Mouse (Mus musculus) heart, embryonic 15.5 days (tissue): ENCODE measurements around the gene Supv3l1. TPM values are rescaled to one million over a fixed set of nuclear protein-coding genes. Genes with fewer than 3 reads are reported as not detected.
A peak's percentile ranks its signal among the peaks of the same experiment; 100 is the strongest.
"Not testable (repeated sequence)": the region's sequence is repeated elsewhere in the genome, so short reads cannot be mapped to it uniquely, and the experiment has no call there.

ENCODE experiments used
- ATAC-seq: fragments of 200-750 bp; cut with Nextera tagmentation; replicated peaks from 2 replicates; pipeline ENCODE4 v1.8.0; 2017; ENCODE audit warnings: low read depth, moderate TSS enrichment; ENCODE audit not compliant: insufficient number of reproducible peaks, insufficient read depth, low FRiP score
- H3K27ac ChIP-seq: fragments of 300-500 bp; sonication (generic); 2 replicates; pipeline ENCODE4 v1.5.1; 2015; ENCODE audit warnings: mild to moderate bottlenecking, inconsistent platforms
- H3K27me3 ChIP-seq: fragments of 300-500 bp; sonication (generic); 2 replicates; pipeline ENCODE4 v1.6.1; 2015; ENCODE audit warnings: inconsistent platforms
- H3K36me3 ChIP-seq: fragments of 300-500 bp; sonication (generic); 2 replicates; pipeline ENCODE4 v1.6.1; 2015; ENCODE audit warnings: mild to moderate bottlenecking, inconsistent platforms
- H3K4me1 ChIP-seq: fragments of 300-500 bp; sonication (generic); replicated peaks from 2 replicates; pipeline ENCODE4 v1.6.1; 2015; ENCODE audit warnings: inconsistent platforms
- H3K4me2 ChIP-seq: fragments of 300-500 bp; sonication (generic); 2 replicates; pipeline ENCODE4 v1.6.1; 2015; ENCODE audit warnings: inconsistent platforms, mild to moderate bottlenecking, moderate library complexity
- H3K4me3 ChIP-seq: fragments of 300-500 bp; sonication (generic); 2 replicates; pipeline ENCODE4 v1.5.1; 2015; ENCODE audit warnings: mild to moderate bottlenecking, inconsistent platforms
- H3K9ac ChIP-seq: fragments of 300-500 bp; sonication (generic); 2 replicates; pipeline ENCODE4 v1.6.1; 2015; ENCODE audit warnings: mild to moderate bottlenecking, inconsistent platforms
- H3K9me3 ChIP-seq: fragments of 300-500 bp; sonication (generic); replicated peaks from 2 replicates; pipeline ENCODE4 v1.6.1; 2016; ENCODE audit warnings: inconsistent platforms
- WGBS: fragments of 180-500 bp; shearing (Covaris S2); methylation state at CpG from one replicate; pipeline ENCODE4 v1.1.7; 2015; ENCODE audit warnings: mixed read lengths; 5-methylcytosine and 5-hydroxymethylcytosine counted together
- polyA plus RNA-seq: library from polyadenylated mRNA; unstranded; fragments of >200 nt; fragmentation: Nextera tagmentation; extraction: Ambion mirVana; gene quantifications from 2 replicates; pipeline ENCODE4 v1.2.1, GENCODE M21; 2015

Gene Supv3l1
- polyA plus RNA-seq, 1 experiment from 2014 or later = 23.7 TPM

GRCm38 (mm10) chr10:62461321-62461720 is 11.8 kb upstream of the Supv3l1 start:
- Histone ChIP-seq H3K36me3 (peaks cover 47% of the 10 kb centered on the region), H3K4me3 (no peak overlapping the region), H3K27me3 (no peaks in the 10 kb centered on the region), H3K9me3 (no peaks in the 10 kb centered on the region), H3K9ac (no peak overlapping the region), H3K4me1 (no peaks in the 10 kb centered on the region), H3K27ac (no peak overlapping the region), H3K4me2 (no peak overlapping the region)
- ATAC-seq = no peak

DNA sequence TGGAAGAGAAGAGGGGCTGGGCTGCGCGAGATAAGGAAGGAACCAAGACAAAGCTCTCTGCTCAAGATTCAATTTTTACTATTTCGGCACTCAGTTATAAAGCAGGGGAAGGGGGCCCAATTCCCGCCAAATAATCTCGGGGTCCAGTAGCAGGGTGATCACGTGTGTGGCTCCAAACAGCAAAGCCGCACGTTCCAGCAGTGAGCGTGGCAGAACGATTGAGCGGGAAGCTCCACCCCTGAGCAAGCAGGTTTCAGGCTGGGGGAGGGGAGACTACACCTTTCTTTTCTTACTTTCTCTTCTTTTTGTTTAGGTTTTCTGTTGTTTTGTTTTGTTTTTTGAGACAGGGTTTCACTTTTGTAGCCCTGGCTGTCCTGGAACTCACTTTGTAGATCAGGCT is 2.5 kb upstream of the Supv3l1 start:
- not testable (repeated sequence) for H3K27me3 ChIP-seq, H3K9ac ChIP-seq, ATAC-seq, H3K27ac ChIP-seq, H3K4me3 ChIP-seq, H3K9me3 ChIP-seq, H3K4me2 ChIP-seq
- peaks cover 12% of the 10 kb centered on the region for H3K4me1 ChIP-seq
- 64% methylated on average over 11 of the region's 11 CpGs for WGBS
- peaks cover 21% of the 10 kb centered on the region for H3K36me3 ChIP-seq

DNA sequence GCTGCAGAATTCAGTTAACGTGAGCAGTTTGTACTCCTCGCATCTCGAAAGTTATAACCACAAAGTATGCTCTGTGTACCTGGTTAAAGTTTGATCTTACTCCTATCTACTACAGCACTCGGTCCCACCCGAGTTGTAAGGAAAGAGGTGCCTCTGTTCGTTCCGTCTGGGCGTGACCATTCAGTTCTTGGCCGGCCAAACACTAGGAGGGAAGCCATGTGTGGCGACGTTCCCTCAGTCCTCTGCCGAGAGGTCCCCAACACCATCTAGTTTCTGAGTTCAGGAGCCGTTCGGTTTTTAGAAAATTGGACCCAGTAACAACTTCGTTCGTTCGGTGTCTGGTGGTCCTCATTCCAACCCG is 722 bp upstream of the Supv3l1 start:
- Histone ChIP-seq H3K4me2 (peak overlapping the region; percentile 63), H3K9ac (peak overlapping the region; percentile 99; the same call in 1 of the 2 replicates), H3K27ac (peak overlapping the region; percentile 86), H3K9me3 (no peaks in the 10 kb centered on the region), H3K36me3 (peaks cover 22% of the 10 kb centered on the region), H3K4me1 (peaks cover 12% of the 10 kb centered on the region), H3K27me3 (no peaks in the 10 kb centered on the region), H3K4me3 (peak overlapping the region; percentile 92)
- no peak for ATAC-seq
- WGBS = 33% methylated on average over 18 of the region's 18 CpGs

GRCm38 (mm10) chr10:62430427-62430826 is 19.1 kb downstream of the Supv3l1 start:
- H3K4me1 ChIP-seq = peaks cover 2% of the 10 kb centered on the region
- no peaks in the 10 kb centered on the region for H3K27me3 ChIP-seq
- no peaks in the 10 kb centered on the region for H3K9me3 ChIP-seq
- no peak overlapping the region for H3K4me2 ChIP-seq
- ATAC-seq = no peak
- H3K36me3 ChIP-seq = peaks cover 74% of the 10 kb centered on the region
- H3K27ac ChIP-seq = no peak overlapping the region
- H3K4me3 ChIP-seq = no peak overlapping the region
- H3K9ac ChIP-seq = no peak overlapping the region
- WGBS = 93% methylated on average over 5 of the region's 5 CpGs

- H3K4me3 ChIP-seq = no peak overlapping the region
- ATAC-seq = no peak
- no peak overlapping the region for H3K4me2 ChIP-seq
- H3K9me3 ChIP-seq = no peaks in the 10 kb centered on the region
- H3K27ac ChIP-seq = no peak overlapping the region; the same call in 1 of the 2 replicates
- H3K36me3 ChIP-seq = peaks cover 24% of the 10 kb centered on the region
- WGBS = 47% methylated on average over 9 of the region's 9 CpGs
- peaks cover 14% of the 10 kb centered on the region for H3K4me1 ChIP-seq
- H3K27me3 ChIP-seq = no peaks in the 10 kb centered on the region
- H3K9ac ChIP-seq = no peak overlapping the region
These were observed 24.3 kb downstream of the Supv3l1 start for GRCm38 (mm10) chr10:62425081-62425871.

GRCm38 (mm10) chr10:62422255-62422654 is 27.3 kb downstream of the Supv3l1 start, which contains the start of gene Hkdc1:
TSS of gene Hkdc1 (minus strand) at chr10:62422491.
- Histone ChIP-seq H3K4me3 (no peak within 1 kb of the TSS), H3K4me2 (no peak within 1 kb of the TSS), H3K36me3 (no peaks in the 10 kb centered on the region), H3K9ac (no peak within 1 kb of the TSS), H3K4me1 (peaks cover 14% of the 10 kb centered on the region), H3K27me3 (no peaks in the 10 kb centered on the region), H3K9me3 (no peaks in the 10 kb centered on the region), H3K27ac (peak within 1 kb of the TSS; percentile 52; the same call in 1 of the 2 replicates)
- 61% methylated on average over 15 of the region's 15 CpGs for WGBS
- ATAC-seq = no peak

DNA sequence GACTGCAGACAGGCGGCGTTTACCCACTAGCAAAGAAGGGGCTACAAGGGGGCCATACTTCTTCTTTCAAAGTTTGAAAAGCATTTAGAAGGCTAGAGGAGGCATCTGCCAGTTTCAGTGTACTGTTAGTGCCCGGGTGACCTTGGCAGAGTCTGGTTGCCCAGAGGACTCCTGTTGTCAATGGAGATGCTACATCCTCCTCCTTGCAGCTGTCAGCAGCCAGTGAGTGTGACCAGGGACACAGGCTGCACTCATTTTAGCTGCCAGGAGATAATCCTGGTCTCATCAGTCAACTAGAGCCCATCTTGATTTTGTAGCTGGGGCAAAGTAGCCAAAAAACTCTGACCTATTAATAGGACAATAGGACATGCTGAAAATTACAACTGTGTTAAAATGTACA is 28.4 kb downstream of the Supv3l1 start:
- no peak overlapping the region for H3K4me2 ChIP-seq
- ATAC-seq = peak; percentile 58; the same call in 1 of the 2 replicates
- no peaks in the 10 kb centered on the region for H3K36me3 ChIP-seq
- H3K9ac ChIP-seq = no peak overlapping the region
- no peaks in the 10 kb centered on the region for H3K27me3 ChIP-seq
- peaks cover 14% of the 10 kb centered on the region for H3K4me1 ChIP-seq
- WGBS = 49% methylated on average over 3 of the region's 3 CpGs
- H3K27ac ChIP-seq = peak overlapping the region; percentile 52
- H3K4me3 ChIP-seq = no peak overlapping the region
- no peaks in the 10 kb centered on the region for H3K9me3 ChIP-seq

GRCm38 (mm10) chr10:62420399-62420798 is 29.1 kb downstream of the Supv3l1 start:
- Histone ChIP-seq H3K4me2 (no peak overlapping the region), H3K36me3 (no peaks in the 10 kb centered on the region), H3K4me1 (peaks cover 11% of the 10 kb centered on the region), H3K9ac (no peak overlapping the region), H3K27me3 (no peaks in the 10 kb centered on the region), H3K27ac (no peak overlapping the region), H3K9me3 (no peaks in the 10 kb centered on the region), H3K4me3 (no peak overlapping the region)
- no peak for ATAC-seq
- 54% methylated on average over 6 of the region's 6 CpGs for WGBS

- Histone ChIP-seq H3K9me3 (no peaks in the 10 kb centered on the region), H3K27me3 (no peaks in the 10 kb centered on the region), H3K4me3 (no peak overlapping the region), H3K9ac (no peak overlapping the region), H3K36me3 (no peaks in the 10 kb centered on the region), H3K4me1 (peaks cover 9% of the 10 kb centered on the region), H3K27ac (no peak overlapping the region), H3K4me2 (no peak overlapping the region)
- ATAC-seq = no peak
- 80% methylated on average over 5 of the region's 5 CpGs for WGBS
These were observed 30.1 kb downstream of the Supv3l1 start for GRCm38 (mm10) chr10:62419422-62419821.

- Histone ChIP-seq H3K27me3 (no peaks in the 10 kb centered on the region), H3K4me2 (no peak overlapping the region), H3K27ac (no peak overlapping the region), H3K9ac (no peak overlapping the region), H3K36me3 (no peaks in the 10 kb centered on the region), H3K4me1 (peaks cover 9% of the 10 kb centered on the region), H3K4me3 (no peak overlapping the region), H3K9me3 (no peaks in the 10 kb centered on the region)
- no peak for ATAC-seq
- WGBS = 85% methylated on average over 7 of the region's 7 CpGs
These were observed 30.6 kb downstream of the Supv3l1 start for GRCm38 (mm10) chr10:62418831-62419356.

GRCm38 (mm10) chr10:62413606-62413982 is 35.9 kb downstream of the Supv3l1 start:
- Histone ChIP-seq H3K4me3 (no peak overlapping the region), H3K27me3 (peaks cover 5% of the 10 kb centered on the region; the same call in 1 of the 2 replicates), H3K36me3 (no peaks in the 10 kb centered on the region), H3K27ac (no peak overlapping the region), H3K9ac (no peak overlapping the region), H3K4me2 (no peak overlapping the region), H3K4me1 (peaks cover 13% of the 10 kb centered on the region), H3K9me3 (no peaks in the 10 kb centered on the region)
- no peak; the same call in 1 of the 2 replicates for ATAC-seq
- WGBS = 9% methylated on average over 4 of the region's 4 CpGs
